7 mouse cellular contexts compared by ENCODE assay signal in genomic region chr3:121344056-121344945, GRCm38 (mm10). TPM values are rescaled to one million over a fixed set of nuclear protein-coding genes. Genes with fewer than 3 reads are reported as not detected.
DNase-seq lines count a peak whose midpoint lies in the region; ATAC-seq and TF ChIP-seq lines count a peak whose summit lies in the region.

No protein-coding gene starts in this region.

- no peak overlapping the region for H3K4me2 ChIP-seq in forebrain, embryonic 13.5 days
- no peak overlapping the region for H3K4me2 ChIP-seq in liver, embryonic 12.5 days

- DNase-seq in spleen, adult 2 months (ENCODE audit: low read depth in 1 of 2, low spot score in 2 of 2): no peak
- no peak for DNase-seq in spleen, adult 18-20 months
- DNase-seq in thymus, postnatal 25 days: peak; percentile 40
- DNase-seq in adrenal gland, adult 18-20 months (ENCODE audit: low spot score in 2 of 2): no peak
- DNase-seq in kidney, adult 2 months: no peak

- H3K4me1 ChIP-seq in spleen, adult 2 months (ENCODE audit: control insufficient read depth, insufficient read depth, insufficient read length): peaks cover 19% of the 10 kb centered on the region
- H3K4me1 ChIP-seq in forebrain, embryonic 13.5 days: peaks cover 41% of the 10 kb centered on the region
- H3K4me1 ChIP-seq in liver, embryonic 12.5 days: peaks cover 43% of the 10 kb centered on the region
- peaks cover 10% of the 10 kb centered on the region for H3K4me1 ChIP-seq in kidney, adult 2 months (ENCODE audit: control insufficient read depth, insufficient read depth, low read length)

- 24% methylated on average over 8 of the region's 8 CpGs for WGBS in spleen, adult 2 months
- WGBS in forebrain, embryonic 13.5 days: 19% methylated on average over 8 of the region's 8 CpGs
- 35% methylated on average over 8 of the region's 8 CpGs for WGBS in liver, embryonic 12.5 days (ENCODE audit: insufficient replicate concordance)
- 57% methylated on average over 8 of the region's 8 CpGs for WGBS in kidney, adult 2 months

- H3K27me3 ChIP-seq in spleen, adult 2 months (ENCODE audit: control insufficient read depth, insufficient read depth, low read length): no peaks in the 10 kb centered on the region
- H3K27me3 ChIP-seq in forebrain, embryonic 13.5 days: no peaks in the 10 kb centered on the region
- no peaks in the 10 kb centered on the region for H3K27me3 ChIP-seq in liver, embryonic 12.5 days (replicated peaks)
- H3K27me3 ChIP-seq in kidney, adult 2 months (replicated peaks; ENCODE audit: control insufficient read depth, insufficient read depth, low read length): no peaks in the 10 kb centered on the region

- peak overlapping the region; percentile 16; the same call in 1 of the 2 replicates for H3K9ac ChIP-seq in forebrain, embryonic 13.5 days
- H3K9ac ChIP-seq in liver, embryonic 12.5 days: no peak overlapping the region

- peak overlapping the region; percentile 80 for H3K27ac ChIP-seq in spleen, adult 2 months (ENCODE audit: insufficient read depth, low read length)
- H3K27ac ChIP-seq in forebrain, embryonic 13.5 days: peak overlapping the region; percentile 44; the same call in 1 of the 2 replicates
- H3K27ac ChIP-seq in liver, embryonic 12.5 days: peak overlapping the region; percentile 68
- H3K27ac ChIP-seq in kidney, adult 2 months (ENCODE audit: insufficient read depth, low read depth, low read length): no peak overlapping the region

- no peaks in the 10 kb centered on the region for H3K36me3 ChIP-seq in spleen, adult 2 months (ENCODE audit: control insufficient read depth, insufficient read depth, low read length)
- H3K36me3 ChIP-seq in forebrain, embryonic 13.5 days (ENCODE audit: poor library complexity, severe bottlenecking): no peaks in the 10 kb centered on the region
- no peaks in the 10 kb centered on the region for H3K36me3 ChIP-seq in liver, embryonic 12.5 days
- H3K36me3 ChIP-seq in kidney, adult 2 months (ENCODE audit: control insufficient read depth, insufficient read depth, low read length): no peaks in the 10 kb centered on the region

- no peak overlapping the region for H3K4me3 ChIP-seq in spleen, adult 2 months (ENCODE audit: extremely low read depth, insufficient read depth, insufficient read length)
- H3K4me3 ChIP-seq in forebrain, embryonic 13.5 days: no peak overlapping the region
- H3K4me3 ChIP-seq in liver, embryonic 12.5 days: no peak overlapping the region
- no peak overlapping the region for H3K4me3 ChIP-seq in kidney, adult 2 months (ENCODE audit: insufficient read depth, low read depth, low read length)

- TF ChIP-seq CTCF in spleen, adult 2 months (IDR thresholded peaks at IDR 0.05; ENCODE audit: extremely low read depth, insufficient read depth, insufficient read length, insufficient replicate concordance): no peak
- no peak for TF ChIP-seq CTCF in kidney, adult 2 months (conservative IDR thresholded peaks at IDR 0.05; ENCODE audit: insufficient read depth, insufficient read length, low read depth, low read length)

- no peaks in the 10 kb centered on the region for H3K9me3 ChIP-seq in forebrain, embryonic 13.5 days (replicated peaks)
- H3K9me3 ChIP-seq in liver, embryonic 12.5 days (replicated peaks): no peaks in the 10 kb centered on the region

- no peak for TF ChIP-seq POLR2A in spleen, adult 2 months (IDR thresholded peaks at IDR 0.05; ENCODE audit: low read depth, low read length)
- TF ChIP-seq POLR2A in kidney, adult 2 months (IDR thresholded peaks at IDR 0.05; ENCODE audit: low read depth, low read length): no peak

- ATAC-seq in forebrain, embryonic 13.5 days: peak; percentile 65
- no peak for ATAC-seq in liver, embryonic 12.5 days

RNA-seq across cellular contexts. Expression of gene Alg14, which starts 52.7 kb away (rescaled TPM):
- 4.3 and 4.6 TPM in 2 replicates for polyA plus RNA-seq in spleen, adult 2 months (2012; rRNA removed)
- polyA plus RNA-seq in forebrain, embryonic 13.5 days (2015; fragmentation: Nextera tagmentation; extraction: Ambion mirVana): 33.1 and 34.8 TPM in 2 replicates
- 18.1 and 20.0 TPM in 2 replicates for polyA plus RNA-seq in liver, embryonic 12.5 days (2016; fragmentation: Nextera tagmentation; extraction: Ambion mirVana)
- total RNA-seq in adrenal gland, adult 18-20 months (2021): 10 to 100 TPM; 31.8 to 32.1 TPM
- polyA plus RNA-seq in kidney, adult 2 months (2012; rRNA removed): 19.8 and 22.9 TPM in 2 replicates
